Mouse (Mus musculus): ENCODE measurements around the gene Rps8. TPM values are rescaled to one million over a fixed set of nuclear protein-coding genes. Genes with fewer than 3 reads are reported as not detected.
"Not testable (repeated sequence)": the region's sequence is repeated elsewhere in the genome, so short reads cannot be mapped to it uniquely, and the experiment has no call there.

The Rps8 gene
- total RNA-seq (2022) = 100 to 1,000 TPM; 448 to 635 (median 527) TPM

DNA sequence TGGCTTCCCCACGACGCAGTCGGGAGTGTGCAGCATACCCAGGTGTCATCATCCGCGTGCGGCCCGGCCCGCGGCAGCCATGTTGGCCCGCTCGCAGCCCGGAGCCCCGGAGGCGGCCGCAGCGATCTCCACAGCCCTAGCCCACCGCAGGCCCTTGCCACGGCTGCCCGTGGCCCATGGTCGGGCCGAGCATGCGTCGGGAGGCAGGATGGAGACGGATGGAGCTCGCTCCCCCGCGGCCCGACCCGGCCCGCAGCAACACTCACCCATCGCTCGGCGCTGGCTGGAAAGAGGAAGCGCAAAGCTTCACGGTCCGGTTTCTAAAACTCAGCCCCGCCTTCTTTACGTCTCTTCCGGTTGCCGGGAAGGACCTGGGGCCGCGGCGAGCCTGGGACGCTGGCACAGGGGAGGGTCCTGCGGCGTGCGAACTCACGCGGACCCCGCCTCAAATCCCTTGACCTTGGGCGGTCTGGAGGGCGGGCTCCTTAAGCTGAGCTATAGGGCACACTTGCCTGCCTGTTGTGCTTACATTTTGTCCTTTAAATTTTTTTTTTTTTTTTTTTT lies at the start of gene Rps8:
Gene Rps8, minus strand, starts transcription at position 452 of the 564 bp plus-strand sequence.
- DNase-seq (ENCODE audit: low spot score in 2 of 2) = peak; percentile 78 to 84

- no peak for DNase-seq (ENCODE audit: low spot score in 2 of 2)
Observed at GRCm38 (mm10) chr4:117202992-117203354, 46.9 kb upstream of the Rps8 start.

GRCm38 (mm10) chr4:117202046-117202991 lies 46.3 kb upstream of the Rps8 start:
- DNase-seq (ENCODE audit: low spot score in 2 of 2) = no peak

DNA sequence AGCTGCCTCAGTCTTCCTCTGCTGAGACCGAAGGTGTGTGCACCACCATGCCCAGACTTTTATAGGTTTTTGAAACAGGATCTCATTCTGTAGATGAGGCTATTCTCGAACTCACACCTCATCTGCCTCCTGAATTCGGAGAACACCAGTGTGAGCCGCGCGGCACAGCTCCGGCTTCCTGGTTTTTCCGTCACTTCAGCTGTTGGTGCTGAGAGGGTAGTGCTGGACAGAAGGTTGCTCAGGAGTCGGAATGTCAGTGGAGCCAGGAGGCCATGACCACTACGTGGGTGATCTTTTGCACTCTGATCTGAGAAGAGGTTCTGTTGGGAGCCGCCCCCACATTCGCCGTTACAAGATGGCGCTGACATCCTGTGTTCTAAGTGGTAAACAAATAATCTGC lies 35.8 kb upstream of the Rps8 start:
- no peak for DNase-seq (ENCODE audit: low spot score in 2 of 2)

DNA sequence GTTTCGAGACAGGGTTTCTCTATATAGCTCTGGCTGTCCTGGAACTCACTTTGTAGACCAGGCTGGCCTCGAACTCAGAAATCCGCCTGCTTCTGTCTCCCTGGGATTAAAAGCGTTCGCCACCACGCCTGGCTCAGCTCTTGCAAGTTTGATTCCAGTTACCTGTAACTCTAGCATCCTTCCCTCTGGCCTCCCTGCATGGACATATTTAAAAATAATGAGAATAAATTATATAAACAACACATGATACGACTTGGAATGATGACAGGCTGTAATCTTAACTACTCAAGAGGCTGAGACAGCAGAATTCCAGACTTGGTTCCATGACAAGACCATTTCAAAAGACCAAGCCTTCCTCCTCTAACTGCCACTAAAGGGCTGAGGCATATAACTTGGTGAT lies 34.6 kb upstream of the Rps8 start:
- DNase-seq (ENCODE audit: low spot score in 2 of 2) = no peak

DNA sequence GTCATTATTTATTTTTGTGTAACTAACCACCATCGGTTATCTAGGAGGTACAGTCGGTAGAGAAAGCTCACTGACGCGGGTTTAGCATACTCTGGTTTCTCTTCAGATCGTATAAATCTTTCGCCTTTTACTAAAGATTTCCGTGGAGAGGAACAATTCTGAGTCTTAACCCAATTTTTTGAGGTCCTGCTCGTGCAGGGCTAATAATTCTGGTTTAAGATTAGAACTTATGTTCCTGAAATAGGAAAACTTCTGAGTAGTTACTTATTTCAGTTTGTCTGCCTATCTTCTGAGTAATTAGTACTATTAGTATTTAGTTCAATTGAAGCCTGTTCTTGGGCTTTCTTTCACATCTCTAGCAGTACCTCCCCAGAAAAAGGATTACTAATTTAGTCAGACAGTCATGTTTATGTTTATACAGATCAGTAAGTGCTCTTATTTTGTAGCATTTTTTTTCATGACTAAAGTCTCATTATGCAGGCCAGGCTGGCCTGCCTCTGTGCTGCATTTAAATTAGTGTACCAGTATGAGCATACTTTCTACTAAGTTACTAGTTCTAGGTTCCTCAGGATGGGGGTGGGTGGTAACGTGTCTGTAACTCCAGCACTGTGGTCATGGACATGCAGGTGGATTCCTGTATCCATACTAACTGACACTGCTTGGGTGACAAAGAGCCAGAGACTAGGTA lies 34.0 kb upstream of the Rps8 start:
- peak in 1 of 2 experiments; percentile 9 for DNase-seq (ENCODE audit: low spot score in 2 of 2)

GRCm38 (mm10) chr4:117189382-117189855 lies 33.4 kb upstream of the Rps8 start:
- DNase-seq (ENCODE audit: low spot score in 2 of 2) = peak; percentile 53 to 82

- no peak for DNase-seq (ENCODE audit: low spot score in 2 of 2)
Observed at GRCm38 (mm10) chr4:117188969-117189368, 32.9 kb upstream of the Rps8 start.

- not testable (repeated sequence) for DNase-seq (ENCODE audit: low spot score in 2 of 2)
Observed at GRCm38 (mm10) chr4:117182759-117183096, 26.7 kb upstream of the Rps8 start.

GRCm38 (mm10) chr4:117181863-117182758 lies 26.1 kb upstream of the Rps8 start, which contains the start of gene Kif2c:
Kif2c (minus strand) TSS chr4:117182639.
- peak; percentile 87 to 92 for DNase-seq (ENCODE audit: low spot score in 2 of 2)

GRCm38 (mm10) chr4:117169936-117170335 lies 13.9 kb upstream of the Rps8 start:
- no peak for DNase-seq (ENCODE audit: low spot score in 2 of 2)

GRCm38 (mm10) chr4:117161183-117161582 lies 5.1 kb upstream of the Rps8 start:
- no peak for DNase-seq (ENCODE audit: low spot score in 2 of 2)

- DNase-seq (ENCODE audit: low spot score in 2 of 2) = no peak
Observed at GRCm38 (mm10) chr4:117159666-117160065, 3.6 kb upstream of the Rps8 start.

- DNase-seq (ENCODE audit: low spot score in 2 of 2) = no peak
Observed at GRCm38 (mm10) chr4:117156372-117156771, 329 bp upstream of the Rps8 start.

- no peak for DNase-seq (ENCODE audit: low spot score in 2 of 2)
Observed at GRCm38 (mm10) chr4:117155020-117155791, 837 bp downstream of the Rps8 start.

DNA sequence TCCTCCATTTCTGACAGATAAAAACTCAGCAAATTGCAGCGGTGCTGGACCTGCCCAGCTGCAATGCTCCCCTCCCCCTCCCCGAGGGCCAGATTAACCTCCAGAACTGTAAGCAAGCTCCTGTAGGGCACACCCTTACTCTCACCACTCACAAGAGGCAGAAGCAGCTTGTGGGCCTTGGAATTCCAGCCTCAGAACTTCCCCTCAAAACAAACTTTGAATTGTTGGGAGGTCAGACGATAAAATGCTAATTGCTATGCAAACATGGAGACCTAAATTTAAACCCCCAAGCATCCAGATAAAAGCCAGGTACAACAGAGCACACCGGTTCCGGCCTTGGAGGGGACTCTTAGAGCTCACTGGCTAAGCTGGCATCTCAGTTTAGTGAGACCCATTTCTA lies 3.3 kb downstream of the Rps8 start:
- DNase-seq (ENCODE audit: low spot score in 2 of 2) = no peak

DNA sequence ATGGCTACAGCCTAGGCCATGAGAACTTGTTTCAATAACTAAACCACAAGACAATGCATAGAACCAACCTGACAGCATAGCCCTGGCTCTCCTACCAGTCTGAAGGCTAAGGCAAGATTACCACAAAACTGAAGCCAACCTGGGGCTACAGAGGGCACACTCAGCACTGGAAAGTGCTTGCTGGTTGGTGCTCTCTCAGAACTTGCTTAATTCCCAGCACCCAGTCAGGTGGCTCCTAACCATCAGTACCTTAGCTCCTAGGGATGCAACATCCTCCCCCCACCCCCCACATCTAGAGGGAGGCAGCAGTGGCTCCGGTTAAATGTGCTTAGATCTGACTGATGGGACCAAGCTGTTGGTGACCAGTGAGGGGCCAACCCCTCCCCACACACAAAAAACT lies 4.6 kb downstream of the Rps8 start:
- no peak for DNase-seq (ENCODE audit: low spot score in 2 of 2)

DNA sequence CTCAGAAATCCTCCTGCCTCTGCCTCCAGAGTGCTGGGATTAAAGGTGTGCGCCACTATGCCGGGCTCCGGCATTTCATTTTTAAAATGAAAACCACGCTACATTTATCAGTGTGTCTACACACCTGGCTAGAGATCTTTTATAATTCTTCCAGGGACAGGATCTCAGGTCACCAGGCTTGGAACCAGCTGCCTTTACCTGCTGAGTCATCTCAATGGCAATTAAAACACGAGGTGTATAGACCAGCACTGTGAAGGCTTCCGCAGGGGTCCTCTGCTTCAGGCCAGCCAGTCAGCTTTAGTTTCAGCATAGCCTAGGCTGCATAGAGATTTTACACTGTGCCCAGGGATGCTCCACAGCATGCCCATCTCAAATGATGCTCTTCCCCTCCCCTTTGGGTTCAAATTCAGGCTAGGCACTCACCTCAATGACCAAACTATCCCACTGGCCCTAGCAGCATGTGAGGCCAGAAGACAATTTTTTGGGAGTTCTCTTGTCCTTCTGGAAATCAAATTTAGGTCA lies 5.8 kb downstream of the Rps8 start:
- DNase-seq (ENCODE audit: low spot score in 2 of 2) = no peak

GRCm38 (mm10) chr4:117149291-117150211 lies 6.5 kb downstream of the Rps8 start:
- no peak for DNase-seq (ENCODE audit: low spot score in 2 of 2)

All from layer of hippocampus, adult 8-10 months (tissue).